Mouse (Mus musculus): Measurements from ENCODE around the gene Cfap73. TPM values are rescaled to one million over a fixed set of nuclear protein-coding genes. Genes with fewer than 3 reads are reported as not detected.

Cfap73 gene
- total and polyA plus RNA-seq, 3 experiments = 0.25 TPM; not detected in 2

GRCm38 (mm10) chr5:120587616-120587926, 46.5 kb downstream of the Cfap73 start (continued):
- TF ChIP-seq CHD1 (IDR thresholded peaks at IDR 0.05; ENCODE audit: low read depth, low read length) = no peak

GRCm38 (mm10) chr5:120586741-120587615, 47.1 kb downstream of the Cfap73 start:
- peaks cover 0 to 9% of the 10 kb centered on the region in 2 experiments; a peak in 2 of 4 replicates for H3K36me3 ChIP-seq (ENCODE audit: control insufficient read depth in 1 of 2, insufficient read depth in 2 of 2, low read length in 2 of 2)
- H3K27me3 ChIP-seq (ENCODE audit: control insufficient read depth in 1 of 2, insufficient read depth in 2 of 2, low read length in 2 of 2) = no peaks in the 10 kb centered on the region
- peaks cover 5% of the 10 kb centered on the region for H3K79me2 ChIP-seq (ENCODE audit: control insufficient read depth, insufficient read depth, low read length, poor library complexity)
- H3K27ac ChIP-seq (ENCODE audit: control insufficient read depth, low read depth, low read length) = peak overlapping the region; percentile 52
- H3K4me1 ChIP-seq (ENCODE audit: control insufficient read depth in 1 of 2, insufficient read depth in 2 of 2, low read length in 2 of 2) = peaks cover 6 to 20% of the 10 kb centered on the region in 2 experiments
- H3K9ac ChIP-seq (ENCODE audit: control insufficient read depth, low read depth, low read length, poor library complexity, severe bottlenecking) = peak overlapping the region; percentile 69
- peak; percentile 71 for DNase-seq (ENCODE audit: low read depth, low spot score)
- H3K9me3 ChIP-seq (replicated peaks; ENCODE audit: insufficient read depth, low read length) = no peaks in the 10 kb centered on the region
- no peak for TF ChIP-seq SMC3 (IDR thresholded peaks at IDR 0.05; ENCODE audit: low read depth, low read length)
- TF ChIP-seq ETS1 (IDR thresholded peaks at IDR 0.05; ENCODE audit: low read depth, low read length) = peak; percentile 49; the same call in 1 of the 2 replicates
- TF ChIP-seq MAZ (IDR thresholded peaks at IDR 0.05; ENCODE audit: low read depth, low read length) = peak; percentile 18; the same call in 1 of the 2 replicates
- no peak for TF ChIP-seq UBTF (IDR thresholded peaks at IDR 0.05; ENCODE audit: borderline replicate concordance, insufficient read depth, low read depth, low read length)
- no peak for TF ChIP-seq NRF1 (IDR thresholded peaks at IDR 0.05; ENCODE audit: insufficient read depth, low read depth, low read length, poor library complexity, severe bottlenecking)
- peak in 1 of 2 experiments; percentile 30; a peak in 1 of 4 replicates for TF ChIP-seq EP300 (IDR thresholded peaks at IDR 0.05; ENCODE audit: low read depth in 1 of 2, low read length in 2 of 2)
- peak; percentile 22; the same call in 1 of the 2 replicates for TF ChIP-seq HCFC1 (IDR thresholded peaks at IDR 0.05; ENCODE audit: low read depth, low read length)
- peak; percentile 39; the same call in 1 of the 2 replicates for TF ChIP-seq TCF12 (IDR thresholded peaks at IDR 0.05; ENCODE audit: low read depth, low read length)
- TF ChIP-seq RCOR1 (IDR thresholded peaks at IDR 0.05; ENCODE audit: low read depth, low read length) = peak; percentile 62; the same call in 1 of the 2 replicates
- TF ChIP-seq MYB (IDR thresholded peaks at IDR 0.05; ENCODE audit: low read depth, low read length) = no peak
- peak; percentile 36 for TF ChIP-seq CHD2 (IDR thresholded peaks at IDR 0.05; ENCODE audit: low read length)
- peak; percentile 9; the same call in 1 of the 2 replicates for TF ChIP-seq BHLHE40 (IDR thresholded peaks at IDR 0.05; ENCODE audit: borderline replicate concordance, low read depth, low read length)
- TF ChIP-seq GATA1 (IDR thresholded peaks at IDR 0.05; ENCODE audit: low read depth, low read length) = peak; percentile 20; the same call in 1 of the 2 replicates
- TF ChIP-seq CTCF (IDR thresholded peaks at IDR 0.05 in 2 of 3, conservative IDR thresholded peaks at IDR 0.05 in 1 of 3; ENCODE audit: control insufficient read depth in 1 of 3, insufficient read depth in 1 of 3, low read depth in 2 of 3, low read length in 3 of 3, poor library complexity in 1 of 3, severe bottlenecking in 1 of 3) = no peak
- no peak for TF ChIP-seq E2F4 (IDR thresholded peaks at IDR 0.05; ENCODE audit: borderline replicate concordance, low read depth, low read length)
- TF ChIP-seq TAL1 (IDR thresholded peaks at IDR 0.05; ENCODE audit: low read length) = peak; percentile 44
- peak; percentile 41 for TF ChIP-seq SIN3A (IDR thresholded peaks at IDR 0.05; ENCODE audit: low read length)
- no peak for TF ChIP-seq MAX (IDR thresholded peaks at IDR 0.05; ENCODE audit: low read length)
- peak overlapping the region; percentile 58 to 94 for H3K4me3 ChIP-seq (ENCODE audit: control insufficient read depth in 1 of 2, insufficient read depth in 1 of 2, low read depth in 2 of 2, low read length in 2 of 2)

Measured in MEL (cell line).